Mouse (Mus musculus) lung, adult 2 months (tissue): ENCODE data around the gene Ccl2.

ENCODE experiments used
- CTCF ChIP-seq: fragments of 200-500 bp; IDR thresholded peaks from 2 replicates; pipeline ENCODE4 v1.5.1; 2011; ENCODE audit warnings: mild to moderate bottlenecking, low read length, control low read depth; ENCODE audit not compliant: insufficient read depth
- POLR2A ChIP-seq: fragments of 200-500 bp; IDR thresholded peaks from 2 replicates; pipeline ENCODE4 v1.6.1; 2011; ENCODE audit warnings: low read depth, mild to moderate bottlenecking, control low read depth, low read length, borderline replicate concordance; ENCODE audit errors: extremely low read depth

DNA sequence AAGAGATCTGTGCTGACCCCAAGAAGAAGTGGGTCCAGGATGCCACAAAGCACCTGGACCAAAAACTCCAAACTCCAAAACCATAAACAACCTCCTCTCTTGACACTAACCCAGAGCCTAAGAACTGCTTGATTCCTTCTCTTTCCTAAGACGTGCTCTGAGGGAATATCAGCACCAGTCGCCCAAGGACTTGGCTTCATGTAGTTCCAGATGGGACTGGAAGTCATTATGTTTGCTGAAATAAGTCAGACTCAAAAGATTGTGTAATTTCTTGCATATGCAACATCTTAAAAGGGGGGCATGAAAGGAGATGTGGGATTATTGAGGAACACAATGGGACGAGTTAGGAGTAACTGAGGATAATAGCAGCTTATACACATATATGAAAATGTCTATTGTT is 26.9 kb downstream of the Ccl2 start:
- no peak for TF ChIP-seq POLR2A
- no peak for TF ChIP-seq CTCF
